Mouse (Mus musculus) kidney, postnatal 25 days (tissue): ENCODE results near the gene Gm17622.

Source experiments
- DNase-seq, 2 experiments: peaks; one replicate each; pipeline ENCODE4 v3.0.0; 2021; ENCODE audit warnings: mixed read lengths in 2 of 2

The Gm17622 gene

GRCm38 (mm10) chr13:96511893-96512292 lies 21.4 kb downstream of the Gm17622 start:
- DNase-seq, result no peak

- no peak for DNase-seq
These were observed 23.8 kb downstream of the Gm17622 start for GRCm38 (mm10) chr13:96514154-96514942.

- no peak for DNase-seq
These were observed 25.7 kb downstream of the Gm17622 start for GRCm38 (mm10) chr13:96516249-96516648.

DNA sequence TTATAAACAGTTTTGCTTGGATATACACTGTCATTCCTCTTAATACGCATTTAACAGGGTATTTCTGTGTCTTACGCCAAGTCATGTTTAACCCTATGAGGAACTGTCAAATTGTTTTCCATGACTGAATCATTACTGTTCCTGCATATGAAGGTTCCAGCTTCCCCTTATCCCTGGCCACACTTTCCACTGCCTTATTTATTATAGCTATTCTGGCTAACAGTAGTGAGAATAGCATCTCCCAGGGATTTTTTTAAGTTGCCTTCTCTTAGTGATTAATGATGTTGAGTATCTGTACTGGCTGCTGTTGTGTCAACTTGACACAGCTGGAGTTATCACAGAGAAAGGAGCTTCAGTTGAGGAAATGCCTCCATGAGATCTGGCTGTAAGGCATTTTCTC lies 26.8 kb downstream of the Gm17622 start:
- no peak for DNase-seq

DNA sequence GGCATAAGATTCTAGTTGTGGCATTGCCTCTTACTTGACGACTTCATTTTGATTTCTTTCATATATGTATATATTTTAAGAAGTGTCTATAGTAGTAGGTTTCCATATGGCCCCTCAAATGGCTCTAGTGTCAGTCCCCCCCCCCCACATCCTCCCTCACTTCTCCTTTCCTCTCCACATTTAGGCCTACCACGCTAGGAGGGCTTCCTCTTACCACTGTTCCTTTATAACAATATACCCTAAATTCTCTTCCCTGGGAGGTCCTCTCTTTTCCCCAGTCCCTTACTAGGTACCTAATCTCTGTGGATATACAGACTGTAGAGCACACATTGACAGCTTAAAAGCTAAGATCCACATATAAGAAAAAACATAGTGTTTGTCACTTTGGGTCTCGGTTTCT lies 30.8 kb downstream of the Gm17622 start:
- DNase-seq, result no peak

- no peak for DNase-seq
These were observed 36.5 kb downstream of the Gm17622 start for GRCm38 (mm10) chr13:96527022-96527421.

DNA sequence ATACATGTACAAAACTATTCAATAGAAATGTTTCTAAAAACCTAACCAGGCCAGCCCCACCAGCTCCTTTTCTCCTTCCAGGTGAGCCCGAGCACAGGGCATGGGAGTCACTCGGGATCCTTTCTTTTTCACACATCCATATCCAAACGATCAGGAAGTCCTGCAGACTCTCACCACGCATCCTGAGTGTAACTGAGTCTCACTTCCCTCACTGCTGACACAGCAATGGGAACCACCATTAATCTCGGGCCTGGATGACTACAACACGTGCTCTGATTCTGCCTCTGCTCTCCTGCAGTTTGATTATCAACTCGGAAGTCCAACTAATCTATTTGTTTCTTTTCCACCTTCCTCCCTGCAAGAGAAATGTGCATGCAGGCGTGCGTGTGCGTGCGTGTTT lies 37.3 kb downstream of the Gm17622 start:
- no peak for DNase-seq

GRCm38 (mm10) chr13:96528776-96529175 lies 38.2 kb downstream of the Gm17622 start:
- DNase-seq, result peak; percentile 10 to 61

DNA sequence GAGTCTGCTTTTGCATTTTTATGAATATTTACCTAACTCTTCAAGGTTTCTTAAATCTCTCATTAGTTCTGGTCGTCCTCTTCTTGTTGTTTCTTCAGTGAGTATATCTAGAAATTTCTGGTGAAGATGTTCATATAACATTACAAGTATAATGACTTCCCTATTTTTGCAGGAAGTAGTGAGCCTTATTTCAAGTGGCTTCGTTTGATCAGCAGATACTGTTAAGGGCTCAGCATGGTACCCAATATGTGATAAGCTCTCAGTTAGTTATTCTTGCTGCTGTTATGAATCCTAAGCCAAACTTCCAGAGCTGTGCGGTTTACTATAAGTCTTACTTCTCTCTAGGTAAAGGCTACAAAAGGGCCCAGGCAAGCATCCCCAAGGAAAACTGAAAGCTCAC lies 39.0 kb downstream of the Gm17622 start:
- no peak for DNase-seq

DNA sequence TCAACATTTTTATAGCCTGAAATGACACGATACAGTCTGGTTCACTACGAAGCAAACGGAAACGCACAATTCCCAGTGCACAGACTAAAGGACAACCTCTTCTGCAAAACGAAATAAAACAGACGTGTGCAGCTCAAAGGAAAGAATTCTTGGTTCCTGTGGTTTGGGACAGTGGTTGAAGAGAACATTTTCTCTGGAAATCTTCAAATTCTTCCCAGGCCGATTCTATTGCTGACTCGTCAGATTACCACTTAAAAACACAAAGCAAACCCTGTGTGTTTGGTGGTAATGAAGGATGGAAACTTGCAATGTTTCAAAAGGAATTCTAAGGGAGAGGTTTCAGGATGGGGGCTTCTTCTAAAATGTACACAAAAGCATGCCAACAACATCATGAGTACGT lies 39.5 kb downstream of the Gm17622 start:
- DNase-seq, result no peak

- peak; percentile 19 to 50 for DNase-seq
These were observed 41.6 kb downstream of the Gm17622 start for GRCm38 (mm10) chr13:96532176-96532575.

DNA sequence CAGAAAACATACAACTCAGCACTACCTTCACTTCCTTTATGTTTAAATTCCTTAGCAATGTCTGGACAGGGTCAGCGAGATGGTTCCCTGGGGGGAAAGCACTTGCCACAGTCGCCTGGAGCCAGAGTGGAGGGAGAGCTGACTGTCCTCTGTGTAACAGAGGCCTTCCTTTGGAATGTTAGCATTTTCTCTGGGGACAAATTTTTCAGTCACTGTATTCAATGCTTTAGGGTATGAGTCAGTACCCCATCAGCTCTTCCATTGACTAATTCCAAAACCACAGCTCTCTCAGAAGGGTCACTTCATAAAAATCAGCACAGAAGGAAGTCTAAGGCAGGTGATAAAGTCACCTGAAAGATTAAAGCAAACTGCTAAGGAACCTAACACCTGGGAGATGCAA lies 43.2 kb downstream of the Gm17622 start:
- DNase-seq, result no peak

DNA sequence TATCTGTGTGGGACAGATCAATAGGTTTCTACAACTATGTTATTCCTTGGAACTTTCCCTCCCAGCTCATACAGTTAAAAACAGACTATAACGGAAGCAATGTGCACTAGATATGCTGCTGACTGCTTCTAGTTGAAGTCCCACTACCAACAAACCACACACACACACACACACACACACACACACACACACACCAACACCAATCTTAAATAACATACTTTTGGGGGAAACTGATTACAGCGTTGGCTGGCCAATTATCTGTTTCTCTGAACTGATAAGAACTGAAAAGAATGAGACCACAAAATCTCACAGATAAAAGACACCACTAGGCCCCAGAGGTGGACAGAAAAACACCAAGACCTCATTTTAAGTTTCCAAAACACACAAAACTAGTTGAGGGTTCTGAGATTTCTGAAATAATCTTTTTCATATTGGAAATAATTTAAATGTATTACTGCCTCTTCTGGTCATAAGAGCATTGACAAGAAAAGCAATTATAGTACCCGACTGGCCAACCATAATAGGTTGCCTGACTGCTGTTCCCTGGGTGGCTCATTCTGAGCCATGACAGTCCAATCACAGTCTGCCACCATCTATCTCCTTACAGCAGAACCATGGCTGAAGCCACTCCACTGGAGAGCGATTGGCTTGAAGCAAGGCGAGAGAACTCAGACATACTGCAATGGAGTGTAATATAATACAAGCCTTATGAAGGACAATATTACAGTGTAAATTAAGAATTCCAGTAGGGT lies 46.5 kb downstream of the Gm17622 start:
- DNase-seq, result no peak

DNA sequence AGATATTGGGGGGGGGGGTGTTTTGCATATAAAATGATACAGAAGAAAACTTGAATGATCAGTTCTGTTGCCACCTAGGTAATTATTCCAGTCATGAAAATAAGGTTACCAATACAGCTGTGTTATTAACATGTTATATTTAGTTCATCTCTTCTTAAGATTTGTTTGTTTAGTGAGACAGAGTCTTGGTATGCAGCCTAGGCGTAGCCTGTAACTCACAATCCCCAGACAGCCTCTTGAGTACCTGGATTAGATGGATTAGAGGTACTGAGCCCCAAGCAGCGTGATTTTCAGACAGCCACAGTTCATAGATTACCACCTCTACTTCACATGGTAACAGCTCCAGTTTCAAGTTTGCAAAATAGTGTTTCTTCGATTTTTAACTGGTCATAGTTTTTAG lies 47.6 kb downstream of the Gm17622 start:
- DNase-seq, result no peak
